Mouse (Mus musculus): ENCODE results near the gene Cyp3a41a.
"Not testable (repeated sequence)": the region's sequence is repeated elsewhere in the genome, so short reads cannot be mapped to it uniquely, and the experiment has no call there.

Cyp3a41a gene

DNA sequence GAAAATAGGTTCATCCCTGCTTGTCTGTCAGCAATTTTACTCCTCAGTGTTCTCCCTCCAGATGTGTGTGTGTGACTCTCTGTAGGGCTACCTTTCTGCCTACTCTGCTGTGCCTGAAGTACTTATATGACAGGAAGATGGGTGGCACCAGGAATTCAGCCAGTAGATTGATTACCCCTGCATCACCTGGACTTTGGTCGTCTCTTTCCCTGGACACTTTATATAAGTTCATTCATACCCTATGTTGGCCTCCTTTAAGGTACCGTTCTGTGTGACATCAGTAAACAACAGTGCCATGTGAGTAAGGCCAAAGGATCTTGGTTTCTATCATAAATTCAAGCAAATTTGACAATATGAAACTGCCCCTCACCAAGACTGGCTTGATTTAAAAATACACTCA is at the start of gene Cyp3a41a:
Gene Cyp3a41a, minus strand, starts transcription at position 101 of the 400 bp plus-strand sequence.
- H3K4me1 ChIP-seq (replicated peaks; ENCODE audit: low read depth, low read length); H3K9me3 ChIP-seq (ENCODE audit: low read length); H3K4me3 ChIP-seq (replicated peaks; ENCODE audit: low read length); H3K27me3 ChIP-seq (ENCODE audit: insufficient read depth, low read length); H3K36me3 ChIP-seq (ENCODE audit: insufficient read depth, low read length): not testable (repeated sequence)

DNA sequence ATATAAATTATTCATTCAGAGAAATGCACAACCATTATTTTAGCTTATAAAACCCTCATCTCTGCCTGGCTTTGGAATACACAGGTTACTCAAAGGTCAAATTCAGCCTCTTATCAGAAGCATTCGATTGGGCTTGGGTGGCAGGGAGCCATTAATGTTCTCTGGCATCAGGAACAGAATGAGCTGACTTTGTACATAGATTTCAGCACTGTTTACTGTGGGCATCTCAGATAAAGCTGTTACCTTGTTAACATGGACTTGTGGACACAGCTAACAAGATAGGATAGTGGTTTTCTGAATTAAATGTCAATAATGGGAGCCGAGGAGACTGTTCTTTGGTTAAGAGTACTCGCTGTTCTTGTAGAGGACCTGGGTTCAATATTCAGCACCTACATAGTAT is 17.6 kb upstream of the Cyp3a41a start:
- peaks cover 21% of the 10 kb centered on the region for H3K9me3 ChIP-seq (ENCODE audit: low read length)
- not testable (repeated sequence) for H3K4me3 ChIP-seq (replicated peaks; ENCODE audit: low read length); H3K27me3 ChIP-seq (ENCODE audit: insufficient read depth, low read length); H3K36me3 ChIP-seq (ENCODE audit: insufficient read depth, low read length); H3K4me1 ChIP-seq (replicated peaks; ENCODE audit: low read depth, low read length)

DNA sequence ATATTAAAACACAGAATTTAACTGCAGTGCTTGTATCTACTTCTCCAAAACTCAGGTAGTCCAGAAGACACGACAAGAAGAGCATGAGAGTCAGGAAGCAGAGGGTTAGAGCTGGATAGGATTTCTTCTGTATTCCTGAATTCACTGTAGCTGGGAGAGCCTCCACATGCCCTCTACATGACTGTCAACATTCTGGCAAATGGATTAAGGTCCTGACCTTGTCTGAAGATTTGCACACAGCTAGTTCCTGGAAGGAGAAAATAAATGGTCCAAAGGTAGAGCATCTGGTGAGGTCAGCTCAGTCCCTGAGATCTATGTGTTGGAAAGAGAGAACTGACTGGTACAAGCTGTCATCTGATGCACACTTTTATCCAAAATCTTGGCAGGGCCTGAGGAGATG is 5.6 kb downstream of the Cyp3a41a start:
- not testable (repeated sequence) for H3K4me1 ChIP-seq (replicated peaks; ENCODE audit: low read depth, low read length); H3K36me3 ChIP-seq (ENCODE audit: insufficient read depth, low read length); H3K4me3 ChIP-seq (replicated peaks; ENCODE audit: low read length); H3K27me3 ChIP-seq (ENCODE audit: insufficient read depth, low read length)
- peaks cover 11% of the 10 kb centered on the region for H3K9me3 ChIP-seq (ENCODE audit: low read length)

DNA sequence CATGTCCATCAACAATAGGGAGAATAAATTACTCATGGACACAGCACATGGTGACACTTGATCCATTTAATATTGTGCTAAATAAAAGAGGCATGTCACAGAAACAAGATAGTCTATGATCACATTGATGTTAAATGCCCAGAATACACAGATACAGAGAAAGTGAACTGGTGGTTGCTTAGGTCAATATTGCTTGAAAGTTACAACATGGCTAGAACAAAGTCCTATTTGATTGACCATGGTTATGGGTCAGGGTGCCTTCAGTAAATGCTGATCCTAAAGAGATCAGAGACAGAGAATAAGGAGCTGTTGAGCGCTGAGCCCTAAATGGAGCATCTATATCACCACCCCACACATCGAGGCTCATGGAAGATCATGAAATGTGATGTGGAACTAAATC is 12.6 kb downstream of the Cyp3a41a start:
- not testable (repeated sequence) for H3K36me3 ChIP-seq (ENCODE audit: insufficient read depth, low read length); H3K4me1 ChIP-seq (replicated peaks; ENCODE audit: low read depth, low read length); H3K27me3 ChIP-seq (ENCODE audit: insufficient read depth, low read length); H3K4me3 ChIP-seq (replicated peaks; ENCODE audit: low read length)
- peaks cover 11% of the 10 kb centered on the region for H3K9me3 ChIP-seq (ENCODE audit: low read length)

DNA sequence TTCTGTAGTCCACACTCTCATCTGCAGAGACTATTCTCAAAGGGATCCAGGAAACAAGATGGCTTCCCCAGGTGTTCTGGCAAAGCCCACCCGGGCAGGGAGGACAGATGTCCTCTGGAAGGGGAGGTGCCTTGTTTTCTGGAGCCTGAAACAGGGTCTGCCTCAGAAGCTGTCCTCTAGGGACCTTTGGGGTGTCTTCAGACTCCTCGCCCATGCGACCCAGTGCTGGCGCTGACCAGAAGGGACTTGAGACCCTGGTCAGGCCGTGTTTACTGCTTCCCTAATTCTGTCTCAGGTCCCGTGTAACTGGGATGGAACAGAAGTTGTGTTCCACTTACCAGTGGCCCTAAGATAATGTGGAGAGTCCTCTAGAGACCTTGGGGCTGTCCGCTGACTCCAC is 57.9 kb downstream of the Cyp3a41a start:
- H3K4me1 ChIP-seq (replicated peaks; ENCODE audit: low read depth, low read length) = no peaks in the 10 kb centered on the region
- H3K4me3 ChIP-seq (replicated peaks; ENCODE audit: low read length) = peak overlapping the region; percentile 0; the same call in 1 of the 2 replicates
- H3K36me3 ChIP-seq (ENCODE audit: insufficient read depth, low read length) = no peaks in the 10 kb centered on the region
- H3K27me3 ChIP-seq (ENCODE audit: insufficient read depth, low read length) = no peaks in the 10 kb centered on the region
- no peak for TF ChIP-seq POU5F1 (IDR thresholded peaks at IDR 0.05; ENCODE audit: borderline replicate concordance, low read length)
- no peak for TF ChIP-seq NANOG (IDR thresholded peaks at IDR 0.05; ENCODE audit: borderline replicate concordance, low read length)
- TF ChIP-seq CTCF (conservative IDR thresholded peaks at IDR 0.05; ENCODE audit: low read length) = no peak
- H3K9me3 ChIP-seq (ENCODE audit: low read length) = peaks cover 92% of the 10 kb centered on the region

DNA sequence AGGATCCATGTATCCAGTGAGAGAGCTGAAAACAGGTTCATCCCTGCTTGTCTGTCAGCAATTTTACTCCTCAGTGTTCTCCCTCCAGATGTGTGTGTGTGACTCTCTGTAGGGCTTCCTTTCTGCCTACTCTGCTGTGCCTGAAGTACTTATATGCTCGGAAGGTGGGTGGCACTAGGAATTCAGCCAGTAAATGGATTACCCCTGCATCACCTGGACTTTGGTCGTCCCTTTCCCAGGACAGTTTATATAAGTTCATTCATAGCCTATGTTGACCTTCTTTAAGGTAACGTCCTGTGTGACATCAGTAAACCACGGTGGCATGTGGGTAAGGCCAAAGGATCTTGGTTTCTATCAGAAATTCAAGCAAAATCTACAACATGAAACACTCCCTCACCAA is 72.2 kb downstream of the Cyp3a41a start:
- no peaks in the 10 kb centered on the region for H3K4me1 ChIP-seq (replicated peaks; ENCODE audit: low read depth, low read length)
- H3K36me3 ChIP-seq (ENCODE audit: insufficient read depth, low read length) = no peaks in the 10 kb centered on the region
- H3K9me3 ChIP-seq (ENCODE audit: low read length) = peaks cover 48% of the 10 kb centered on the region
- TF ChIP-seq NANOG (IDR thresholded peaks at IDR 0.05; ENCODE audit: borderline replicate concordance, low read length) (no peak), CTCF (conservative IDR thresholded peaks at IDR 0.05; ENCODE audit: low read length) (no peak), POU5F1 (IDR thresholded peaks at IDR 0.05; ENCODE audit: borderline replicate concordance, low read length) (no peak)
- no peaks in the 10 kb centered on the region for H3K27me3 ChIP-seq (ENCODE audit: insufficient read depth, low read length)
- no peak overlapping the region for H3K4me3 ChIP-seq (replicated peaks; ENCODE audit: low read length)
